Mouse (Mus musculus): ENCODE measurements at regions not wholly inside any gene's neighbourhood (a gene's known extent, or its start where the extent isn't known, plus 50 kb on each side); places are given as distances from the start of the nearest gene placed in this dataset.
A peak's percentile ranks its signal among the peaks of the same experiment; 100 is the strongest.

GRCm38 (mm10) chr16:29822110-29822509 lies 242.1 kb upstream of the Hes1 start:
- ATAC-seq (ENCODE audit: low read depth): no peak
- peaks cover 3% of the 10 kb centered on the region; the same call in 1 of the 2 replicates for H3K4me1 ChIP-seq (ENCODE audit: control insufficient read depth, insufficient read depth, low read length)
- no peaks in the 10 kb centered on the region for H3K9me3 ChIP-seq (ENCODE audit: control insufficient read depth, low read length)
- H3K4me3 ChIP-seq (ENCODE audit: low read depth, low read length): no peak overlapping the region
- no peak for DNase-seq (ENCODE audit: low spot score)
- H3K27me3 ChIP-seq (replicated peaks; ENCODE audit: control insufficient read depth, insufficient read depth, low read length): no peaks in the 10 kb centered on the region
- no peak overlapping the region for H3K4me2 ChIP-seq (ENCODE audit: low read depth, low read length)
- no peak overlapping the region; the same call in 1 of the 2 replicates for H3K27ac ChIP-seq (replicated peaks; ENCODE audit: low read depth, low read length)
- H3K36me3 ChIP-seq (ENCODE audit: control insufficient read depth, insufficient read depth, low read length): no peaks in the 10 kb centered on the region
- 48% methylated on average over 7 of the region's 7 CpGs for WGBS
- H3K9ac ChIP-seq (ENCODE audit: low read depth, low read length): no peak overlapping the region

GRCm38 (mm10) chr16:29822843-29823401 lies 241.3 kb upstream of the Hes1 start:
- ATAC-seq (ENCODE audit: low read depth): no peak; the same call in 1 of the 2 replicates
- Histone ChIP-seq H3K27me3 (replicated peaks; ENCODE audit: control insufficient read depth, insufficient read depth, low read length) (no peaks in the 10 kb centered on the region), H3K4me2 (ENCODE audit: low read depth, low read length) (no peak overlapping the region), H3K9me3 (ENCODE audit: control insufficient read depth, low read length) (0 out of 2 replicates have a peak, but pooled peaks cover 3% of the 10 kb centered on the region), H3K27ac (replicated peaks; ENCODE audit: low read depth, low read length) (no peak overlapping the region; the same call in 1 of the 2 replicates), H3K4me3 (ENCODE audit: low read depth, low read length) (no peak overlapping the region), H3K36me3 (ENCODE audit: control insufficient read depth, insufficient read depth, low read length) (no peaks in the 10 kb centered on the region), H3K9ac (ENCODE audit: low read depth, low read length) (no peak overlapping the region), H3K4me1 (ENCODE audit: control insufficient read depth, insufficient read depth, low read length) (peaks cover 3% of the 10 kb centered on the region; the same call in 1 of the 2 replicates)
- peak; percentile 63 for DNase-seq (ENCODE audit: low spot score)
- WGBS: 49% methylated on average over 8 of the region's 8 CpGs

DNA sequence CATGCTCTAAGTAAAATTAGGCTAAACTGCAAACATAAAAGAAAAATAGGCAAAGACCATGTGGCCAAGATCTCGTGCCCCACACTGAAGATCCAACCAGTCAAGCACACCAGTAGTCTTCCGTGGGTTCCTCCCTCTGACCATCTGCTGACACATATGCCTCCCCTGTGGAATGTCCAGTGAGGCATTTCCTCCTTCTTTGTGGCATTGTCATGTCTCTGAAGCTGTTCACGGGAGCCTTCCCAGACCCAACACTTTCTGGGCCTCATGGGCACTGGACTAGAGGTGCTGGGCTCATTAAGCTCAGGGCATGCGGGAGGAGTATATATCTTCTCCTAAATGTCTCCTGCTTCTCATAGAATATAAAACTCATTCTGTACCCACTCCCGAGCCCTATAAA lies 237.3 kb upstream of the Hes1 start:
- 86% methylated on average over 5 of the region's 5 CpGs for WGBS

GRCm38 (mm10) chr16:29827776-29828175 lies 236.4 kb upstream of the Hes1 start:
- H3K27ac ChIP-seq (replicated peaks; ENCODE audit: low read depth, low read length): no peak overlapping the region
- ATAC-seq (ENCODE audit: low read depth) (no peak), DNase-seq (ENCODE audit: low spot score) (no peak)
- no peak overlapping the region for H3K9ac ChIP-seq (ENCODE audit: low read depth, low read length)
- 0 out of 2 replicates have a peak, but pooled peaks cover 4% of the 10 kb centered on the region for H3K4me1 ChIP-seq (ENCODE audit: control insufficient read depth, insufficient read depth, low read length)
- H3K36me3 ChIP-seq (ENCODE audit: control insufficient read depth, insufficient read depth, low read length): no peaks in the 10 kb centered on the region
- WGBS: 92% methylated on average over 1 of the region's 1 CpGs
- 0 out of 2 replicates have a peak, but pooled peaks cover 6% of the 10 kb centered on the region for H3K9me3 ChIP-seq (ENCODE audit: control insufficient read depth, low read length)
- H3K4me2 ChIP-seq (ENCODE audit: low read depth, low read length): no peak overlapping the region
- no peaks in the 10 kb centered on the region for H3K27me3 ChIP-seq (replicated peaks; ENCODE audit: control insufficient read depth, insufficient read depth, low read length)
- no peak overlapping the region for H3K4me3 ChIP-seq (ENCODE audit: low read depth, low read length)

More for the DNA sequence above, 237.3 kb upstream of the Hes1 start:
- H3K36me3 ChIP-seq (ENCODE audit: control insufficient read depth, insufficient read depth, low read length): no peaks in the 10 kb centered on the region
- no peak overlapping the region for H3K27ac ChIP-seq (replicated peaks; ENCODE audit: low read depth, low read length)
- ATAC-seq (ENCODE audit: low read depth) (no peak), DNase-seq (ENCODE audit: low spot score) (no peak)
- H3K9ac ChIP-seq (ENCODE audit: low read depth, low read length): no peak overlapping the region
- no peaks in the 10 kb centered on the region for H3K27me3 ChIP-seq (replicated peaks; ENCODE audit: control insufficient read depth, insufficient read depth, low read length)
- no peak overlapping the region for H3K4me2 ChIP-seq (ENCODE audit: low read depth, low read length)
- 0 out of 2 replicates have a peak, but pooled peaks cover 6% of the 10 kb centered on the region for H3K9me3 ChIP-seq (ENCODE audit: control insufficient read depth, low read length)
- H3K4me1 ChIP-seq (ENCODE audit: control insufficient read depth, insufficient read depth, low read length): 0 out of 2 replicates have a peak, but pooled peaks cover 5% of the 10 kb centered on the region
- H3K4me3 ChIP-seq (ENCODE audit: low read depth, low read length): no peak overlapping the region

- H3K27ac ChIP-seq (replicated peaks; ENCODE audit: low read depth, low read length): no peak overlapping the region
- no peak overlapping the region for H3K4me3 ChIP-seq (ENCODE audit: low read depth, low read length)
- H3K36me3 ChIP-seq (ENCODE audit: control insufficient read depth, insufficient read depth, low read length): no peaks in the 10 kb centered on the region
- 79% methylated on average over 9 of the region's 9 CpGs for WGBS
- no peak overlapping the region for H3K9ac ChIP-seq (ENCODE audit: low read depth, low read length)
- H3K27me3 ChIP-seq (replicated peaks; ENCODE audit: control insufficient read depth, insufficient read depth, low read length): no peaks in the 10 kb centered on the region
- no peak overlapping the region for H3K4me2 ChIP-seq (ENCODE audit: low read depth, low read length)
- ATAC-seq (ENCODE audit: low read depth) (no peak), DNase-seq (ENCODE audit: low spot score) (no peak)
- H3K9me3 ChIP-seq (ENCODE audit: control insufficient read depth, low read length): 0 out of 2 replicates have a peak, but pooled peaks cover 6% of the 10 kb centered on the region
- H3K4me1 ChIP-seq (ENCODE audit: control insufficient read depth, insufficient read depth, low read length): 0 out of 2 replicates have a peak, but pooled peaks cover 2% of the 10 kb centered on the region
Measured at GRCm38 (mm10) chr16:29829457-29829856, 234.7 kb upstream of the Hes1 start.

DNA sequence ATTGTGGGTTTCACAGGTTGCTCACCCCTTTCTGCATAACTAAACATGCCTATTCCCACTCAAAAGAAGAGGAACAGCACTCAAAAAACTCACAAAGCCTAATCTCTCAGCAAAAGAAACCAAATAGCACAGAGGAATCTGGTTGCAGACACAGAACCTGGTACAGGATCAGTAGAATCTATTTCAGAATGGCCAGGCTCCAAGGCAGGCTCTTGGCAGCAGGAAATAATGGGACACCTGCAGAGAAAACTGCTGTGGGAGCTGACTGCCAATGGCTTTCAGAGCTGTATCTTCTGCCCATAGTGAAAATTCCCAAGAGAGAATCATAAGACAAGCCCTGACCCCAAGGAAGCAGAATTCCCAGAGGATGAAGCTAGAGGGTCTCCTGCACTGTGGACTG lies 234.1 kb upstream of the Hes1 start:
- Histone ChIP-seq H3K4me3 (ENCODE audit: low read depth, low read length) (no peak overlapping the region), H3K4me1 (ENCODE audit: control insufficient read depth, insufficient read depth, low read length) (0 out of 2 replicates have a peak, but pooled peaks cover 2% of the 10 kb centered on the region), H3K9me3 (ENCODE audit: control insufficient read depth, low read length) (0 out of 2 replicates have a peak, but pooled peaks cover 6% of the 10 kb centered on the region), H3K4me2 (ENCODE audit: low read depth, low read length) (no peak overlapping the region), H3K27me3 (replicated peaks; ENCODE audit: control insufficient read depth, insufficient read depth, low read length) (no peaks in the 10 kb centered on the region), H3K27ac (replicated peaks; ENCODE audit: low read depth, low read length) (no peak overlapping the region), H3K9ac (ENCODE audit: low read depth, low read length) (no peak overlapping the region), H3K36me3 (ENCODE audit: control insufficient read depth, insufficient read depth, low read length) (no peaks in the 10 kb centered on the region)
- ATAC-seq (ENCODE audit: low read depth): no peak
- DNase-seq (ENCODE audit: low spot score): no peak

GRCm38 (mm10) chr16:29833298-29833697 lies 230.9 kb upstream of the Hes1 start:
- H3K9me3 ChIP-seq (ENCODE audit: control insufficient read depth, low read length): no peaks in the 10 kb centered on the region
- DNase-seq (ENCODE audit: low spot score): no peak
- WGBS: 78% methylated on average over 11 of the region's 11 CpGs

DNA sequence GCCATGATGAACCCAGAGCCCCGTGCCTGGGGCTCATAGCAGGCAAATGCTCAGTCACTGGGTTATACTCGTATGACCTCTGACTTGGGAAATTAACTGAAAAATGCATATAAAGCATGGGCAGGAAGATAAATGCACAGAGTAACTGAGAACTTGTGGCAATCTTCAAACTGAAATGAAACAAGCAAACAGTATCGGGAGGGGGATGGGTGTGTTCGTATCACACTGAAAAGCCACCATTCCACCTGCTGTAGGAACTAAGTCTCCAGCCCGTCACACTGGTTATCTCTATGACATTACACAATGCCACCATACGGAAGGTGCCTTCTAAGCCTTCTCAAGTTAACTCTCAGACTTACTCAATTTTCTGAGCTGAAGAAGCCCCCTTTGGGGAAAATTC lies 230.3 kb upstream of the Hes1 start:
- ATAC-seq (ENCODE audit: low read depth) (no peak), DNase-seq (ENCODE audit: low spot score) (no peak)
- Histone ChIP-seq H3K27me3 (replicated peaks; ENCODE audit: control insufficient read depth, insufficient read depth, low read length) (no peaks in the 10 kb centered on the region), H3K9me3 (ENCODE audit: control insufficient read depth, low read length) (no peaks in the 10 kb centered on the region), H3K4me3 (ENCODE audit: low read depth, low read length) (no peak overlapping the region), H3K36me3 (ENCODE audit: control insufficient read depth, insufficient read depth, low read length) (no peaks in the 10 kb centered on the region), H3K4me2 (ENCODE audit: low read depth, low read length) (no peak overlapping the region), H3K4me1 (ENCODE audit: control insufficient read depth, insufficient read depth, low read length) (peaks cover 14% of the 10 kb centered on the region), H3K27ac (replicated peaks; ENCODE audit: low read depth, low read length) (no peak overlapping the region), H3K9ac (ENCODE audit: low read depth, low read length) (no peak overlapping the region)
- WGBS: 79% methylated on average over 6 of the region's 6 CpGs

More at GRCm38 (mm10) chr16:29833298-29833697, 230.9 kb upstream of the Hes1 start:
- peaks cover 10% of the 10 kb centered on the region for H3K4me1 ChIP-seq (ENCODE audit: control insufficient read depth, insufficient read depth, low read length)
- H3K4me2 ChIP-seq (ENCODE audit: low read depth, low read length): no peak overlapping the region
- ATAC-seq (ENCODE audit: low read depth): no peak
- no peaks in the 10 kb centered on the region for H3K36me3 ChIP-seq (ENCODE audit: control insufficient read depth, insufficient read depth, low read length)
- H3K9ac ChIP-seq (ENCODE audit: low read depth, low read length): no peak overlapping the region
- no peak overlapping the region for H3K4me3 ChIP-seq (ENCODE audit: low read depth, low read length)
- H3K27me3 ChIP-seq (replicated peaks; ENCODE audit: control insufficient read depth, insufficient read depth, low read length): no peaks in the 10 kb centered on the region
- no peak overlapping the region for H3K27ac ChIP-seq (replicated peaks; ENCODE audit: low read depth, low read length)

- Histone ChIP-seq H3K36me3 (ENCODE audit: control insufficient read depth, insufficient read depth, low read length) (no peaks in the 10 kb centered on the region), H3K27ac (replicated peaks; ENCODE audit: low read depth, low read length) (no peak overlapping the region), H3K4me2 (ENCODE audit: low read depth, low read length) (no peak overlapping the region), H3K27me3 (replicated peaks; ENCODE audit: control insufficient read depth, insufficient read depth, low read length) (no peaks in the 10 kb centered on the region), H3K9ac (ENCODE audit: low read depth, low read length) (no peak overlapping the region), H3K4me3 (ENCODE audit: low read depth, low read length) (no peak overlapping the region), H3K9me3 (ENCODE audit: control insufficient read depth, low read length) (no peaks in the 10 kb centered on the region), H3K4me1 (ENCODE audit: control insufficient read depth, insufficient read depth, low read length) (peaks cover 20% of the 10 kb centered on the region)
- ATAC-seq (ENCODE audit: low read depth) (no peak), DNase-seq (ENCODE audit: low spot score) (no peak)
- 61% methylated on average over 6 of the region's 6 CpGs for WGBS
Measured at GRCm38 (mm10) chr16:29834669-29835068, 229.5 kb upstream of the Hes1 start.

Data from embryonic facial prominence, embryonic 14.5 days (tissue).